Mouse (Mus musculus) lung, postnatal 0 days (tissue): ENCODE measurements around the gene Fbxo11.

ENCODE experiments used
- CTCF ChIP-seq: IDR thresholded peaks from 2 replicates; pipeline ENCODE4 v1.5.1; 2016; ENCODE audit warnings: antibody characterized with exemption, mild to moderate bottlenecking
- EP300 ChIP-seq: IDR thresholded peaks from 2 replicates; pipeline ENCODE4 v1.6.1; 2016; ENCODE audit warnings: antibody characterized with exemption, mild to moderate bottlenecking, control low read depth

DNA sequence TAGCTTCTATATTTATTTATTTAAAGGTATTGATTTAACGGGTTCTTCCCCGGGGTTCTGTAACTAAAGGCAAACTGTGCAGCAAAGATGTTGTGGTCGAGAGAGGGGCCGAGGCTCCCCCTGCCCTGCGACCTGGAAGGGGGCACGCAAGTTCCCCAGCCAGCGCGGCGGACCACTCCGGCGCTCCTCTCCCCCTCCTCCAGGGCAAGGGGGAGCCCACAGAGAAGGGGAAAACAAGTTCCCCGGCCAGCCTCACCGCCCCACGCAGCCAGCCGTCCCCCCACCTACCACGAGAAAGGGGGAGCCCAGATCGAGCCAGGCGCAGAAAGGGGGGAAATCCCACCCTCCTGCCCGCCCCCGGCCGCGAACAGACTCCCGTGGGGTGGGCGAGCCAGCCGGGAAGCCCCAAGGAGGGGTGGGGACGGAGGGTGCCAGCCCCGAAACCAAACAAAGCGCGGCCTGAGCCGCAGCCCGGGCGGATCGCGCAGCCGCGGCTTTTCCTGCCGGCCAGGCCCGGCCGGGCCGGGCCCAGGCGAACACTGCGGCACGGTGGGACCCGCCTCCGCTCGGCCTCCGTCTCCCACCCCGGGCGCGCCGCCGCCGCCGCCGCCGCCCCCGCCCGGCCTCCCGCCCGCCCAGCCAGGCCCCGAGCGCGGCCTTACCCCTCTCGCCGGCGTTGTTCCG, 602 bp downstream of the Fbxo11 start:
- TF ChIP-seq CTCF (no peak), EP300 (no peak)
